Comparison of ENCODE assay signal across 9 mouse cellular contexts in the genomic region with DNA sequence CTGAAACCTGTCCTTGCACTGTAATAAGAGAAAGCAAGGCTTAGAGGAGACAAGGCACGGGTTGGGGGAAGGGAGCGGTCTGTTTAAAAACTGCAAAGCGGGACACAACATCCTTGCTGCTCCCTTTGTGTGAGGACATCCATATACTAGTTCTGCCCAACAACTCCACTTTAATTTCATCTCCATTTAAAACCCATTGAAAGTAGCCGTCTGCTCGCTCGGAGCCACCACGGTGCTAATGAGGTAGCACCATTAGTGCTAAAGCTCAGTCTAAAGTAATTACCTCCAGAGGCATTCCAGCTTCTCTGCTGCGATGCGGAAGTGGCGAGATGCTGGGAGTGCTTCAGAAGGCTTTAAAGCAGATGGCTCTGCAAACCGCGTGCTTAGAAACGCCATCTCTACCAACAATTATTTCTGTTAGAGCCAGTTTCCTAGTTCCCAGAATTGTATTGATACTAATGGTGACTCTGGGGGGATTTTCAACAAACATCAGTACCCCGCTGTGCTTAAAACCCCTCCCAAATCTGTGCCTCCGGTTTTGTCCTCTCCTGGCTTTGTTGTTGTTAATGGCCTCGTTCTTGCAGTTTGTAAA.
DNase-seq lines count a peak whose midpoint lies in the region; ATAC-seq and TF ChIP-seq lines count a peak whose summit lies in the region.
"Had no signal": no experiment of that assay in that cellular context is flagged by ENCODE, and none has a peak within 500 bp of the region (broad histone marks: within the 10 kb centered on the region; RNA-seq: fewer than 3 reads in every experiment).

No protein-coding gene starts in this region.

- no peaks in the 10 kb centered on the region for H3K9me3 ChIP-seq in lung, embryonic 15.5 days
- no peaks in the 10 kb centered on the region for H3K9me3 ChIP-seq in embryonic facial prominence, embryonic 13.5 days
- no peaks in the 10 kb centered on the region for H3K9me3 ChIP-seq in midbrain, postnatal 0 days (ENCODE audit: low read length)

- 12% methylated on average over 16 of the region's 16 CpGs for WGBS in lung, embryonic 15.5 days
- WGBS in embryonic facial prominence, embryonic 13.5 days = 3% methylated on average over 16 of the region's 16 CpGs
- WGBS in midbrain, postnatal 0 days = 9% methylated on average over 16 of the region's 16 CpGs
- 35% methylated on average over 16 of the region's 16 CpGs for WGBS in thymus, adult 2 months

- H3K4me1 ChIP-seq in lung, embryonic 15.5 days = peaks cover 4% of the 10 kb centered on the region; the same call in 1 of the 2 replicates
- peaks cover 10% of the 10 kb centered on the region for H3K4me1 ChIP-seq in embryonic facial prominence, embryonic 13.5 days
- H3K4me1 ChIP-seq in midbrain, postnatal 0 days (ENCODE audit: insufficient read depth, low read length) = peaks cover 6% of the 10 kb centered on the region; the same call in 1 of the 2 replicates
- H3K4me1 ChIP-seq in thymus, adult 2 months (replicated peaks; ENCODE audit: control insufficient read depth, insufficient read depth, low read length) = no peaks in the 10 kb centered on the region

- no peak overlapping the region for H3K9ac ChIP-seq in lung, embryonic 15.5 days
- H3K9ac ChIP-seq in embryonic facial prominence, embryonic 13.5 days = peak overlapping the region; percentile 55
- H3K9ac ChIP-seq in midbrain, postnatal 0 days (replicated peaks; ENCODE audit: low read length, poor library complexity, severe bottlenecking) = no peak overlapping the region

- no peaks in the 10 kb centered on the region for H3K27me3 ChIP-seq in lung, embryonic 15.5 days
- H3K27me3 ChIP-seq in embryonic facial prominence, embryonic 13.5 days = no peaks in the 10 kb centered on the region
- H3K27me3 ChIP-seq in midbrain, postnatal 0 days (ENCODE audit: insufficient read depth, low read length) = no peaks in the 10 kb centered on the region
- no peaks in the 10 kb centered on the region for H3K27me3 ChIP-seq in thymus, adult 2 months (ENCODE audit: control insufficient read depth, insufficient read depth, low read length)

- no peak for TF ChIP-seq CTCF in midbrain, postnatal 0 days (IDR thresholded peaks at IDR 0.05)
- TF ChIP-seq CTCF in gastrocnemius, adult 2 months (IDR thresholded peaks at IDR 0.05) = no peak
- TF ChIP-seq CTCF in thymus, adult 2 months (IDR thresholded peaks at IDR 0.05; ENCODE audit: borderline replicate concordance, control insufficient read depth, extremely low read depth, insufficient read depth, low read length, poor library complexity) = no peak

- intact Hi-C loops in gastrocnemius, adult 2 months (cut with DNase I) = no loop called here

- H3K4me2 ChIP-seq in lung, embryonic 15.5 days = peak overlapping the region; percentile 17; the same call in 1 of the 2 replicates
- H3K4me2 ChIP-seq in embryonic facial prominence, embryonic 13.5 days = peak overlapping the region; percentile 59
- H3K4me2 ChIP-seq in midbrain, postnatal 0 days (ENCODE audit: low read depth, low read length, poor library complexity, severe bottlenecking) = peak overlapping the region; percentile 40

- no peak for TF ChIP-seq POLR2A in thymus, adult 2 months (IDR thresholded peaks at IDR 0.05; ENCODE audit: control insufficient read depth, extremely low read depth, insufficient read depth, low read length, poor library complexity)

- H3K27ac ChIP-seq in lung, embryonic 15.5 days = no peak overlapping the region
- H3K27ac ChIP-seq in embryonic facial prominence, embryonic 13.5 days = no peak overlapping the region
- H3K27ac ChIP-seq in midbrain, postnatal 0 days (ENCODE audit: low read depth, low read length) = no peak overlapping the region
- no peak overlapping the region for H3K27ac ChIP-seq in gastrocnemius, adult 2 months
- no peak overlapping the region for H3K27ac ChIP-seq in thymus, adult 2 months (ENCODE audit: control insufficient read depth, insufficient read depth, low read length)
- H3K27ac ChIP-seq: macrophage had no signal

- no peak for DNase-seq in lung, postnatal 4 days
- DNase-seq in kidney, postnatal 14 days = peak; percentile 5
- DNase-seq in midbrain, postnatal 0 days (ENCODE audit: low spot score) = peak; percentile 55
- DNase-seq in gastrocnemius, adult 2 months = no peak
- no peak for DNase-seq in frontal cortex, adult 2 months (ENCODE audit: extremely low spot score in 1 of 2, low spot score in 1 of 2)
- DNase-seq in thymus, adult 2 months = no peak

- ATAC-seq in lung, embryonic 15.5 days (ENCODE audit: borderline replicate concordance, extremely low read depth, low FRiP score, low TSS enrichment) = no peak
- no peak for ATAC-seq in embryonic facial prominence, embryonic 13.5 days (ENCODE audit: insufficient number of reproducible peaks, insufficient read depth, low FRiP score, low TSS enrichment, low read depth)
- no peak for ATAC-seq in midbrain, postnatal 0 days (ENCODE audit: low FRiP score)

- H3K36me3 ChIP-seq in lung, embryonic 15.5 days = no peaks in the 10 kb centered on the region
- no peaks in the 10 kb centered on the region for H3K36me3 ChIP-seq in embryonic facial prominence, embryonic 13.5 days
- no peaks in the 10 kb centered on the region for H3K36me3 ChIP-seq in midbrain, postnatal 0 days (ENCODE audit: insufficient read depth, low read length)
- no peaks in the 10 kb centered on the region for H3K36me3 ChIP-seq in thymus, adult 2 months (ENCODE audit: control insufficient read depth, insufficient read depth, low read length)

- no peak overlapping the region for H3K4me3 ChIP-seq in lung, embryonic 15.5 days
- H3K4me3 ChIP-seq in embryonic facial prominence, embryonic 13.5 days = peak overlapping the region; percentile 25
- peak overlapping the region; percentile 10; the same call in 1 of the 2 replicates for H3K4me3 ChIP-seq in midbrain, postnatal 0 days (ENCODE audit: low read depth, low read length)
- no peak overlapping the region for H3K4me3 ChIP-seq in gastrocnemius, adult 2 months
- no peak overlapping the region for H3K4me3 ChIP-seq in thymus, adult 2 months (ENCODE audit: control insufficient read depth, insufficient read depth, low read length)

Comparison
In these comparisons a context has a peak if more than half of its experiments do, and no peak if none do; other contexts are left out.
1. H3K4me3 ChIP-seq: peak in embryonic facial prominence, embryonic 13.5 days (single experiment) and midbrain, postnatal 0 days (single experiment); none in lung, embryonic 15.5 days (single experiment), gastrocnemius, adult 2 months (single experiment) and thymus, adult 2 months (single experiment).
2. DNase-seq: peak in kidney, postnatal 14 days (single experiment) and midbrain, postnatal 0 days (single experiment); none in lung, postnatal 4 days (0 of 2), gastrocnemius, adult 2 months (single experiment), frontal cortex, adult 2 months (0 of 2) and thymus, adult 2 months (single experiment).
3. Peak in every context shown above with its lines, with median percentiles within 50 percentile points of each other: H3K4me2 ChIP-seq.